Mouse (Mus musculus): ENCODE measurements at regions not wholly inside any gene's neighbourhood (a gene's known extent, or its start where the extent isn't known, plus 50 kb on each side); places are given as distances from the start of the nearest gene placed in this dataset.
A peak's percentile ranks its signal among the peaks of the same experiment; 100 is the strongest.

DNA sequence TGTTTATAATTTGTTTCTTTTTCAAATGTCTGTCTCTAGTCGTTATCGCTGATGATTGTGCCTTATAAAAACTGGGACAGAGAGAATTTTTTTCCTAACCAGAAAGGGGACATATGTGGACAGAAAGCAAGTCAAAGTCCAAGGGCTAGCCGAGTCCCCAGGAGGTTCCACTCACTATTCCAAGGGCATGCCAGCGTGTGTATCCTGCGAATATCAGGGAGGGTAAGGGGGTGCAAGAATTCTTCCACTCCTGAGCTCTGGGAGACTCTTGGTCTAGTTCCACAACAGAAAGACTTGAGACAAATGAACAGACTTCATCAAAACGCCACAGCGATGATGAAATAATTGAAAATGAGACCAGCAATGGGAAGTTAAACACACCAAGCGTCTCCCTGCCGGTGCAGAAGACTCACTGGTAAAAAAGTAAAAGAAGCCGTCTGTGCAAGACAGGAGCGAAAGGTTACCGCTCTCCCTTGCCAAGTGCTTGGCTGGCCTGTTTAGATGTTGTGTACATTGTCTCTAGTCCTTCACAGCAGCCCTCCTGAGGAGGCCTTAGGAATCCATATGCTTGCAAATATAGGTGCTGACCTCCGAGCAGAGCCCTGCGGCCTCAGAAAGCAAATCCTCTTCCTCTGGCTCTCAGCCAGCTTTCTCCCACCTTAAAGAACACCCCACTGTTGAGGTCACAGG is 69.9 kb upstream of the Rgma start:
- no peaks in the 10 kb centered on the region for H3K9me3 ChIP-seq
- no peak overlapping the region for H3K27ac ChIP-seq
- no peak for ATAC-seq (ENCODE audit: insufficient number of reproducible peaks, insufficient read depth, low FRiP score, low TSS enrichment, low read depth)
- no peak overlapping the region for H3K4me3 ChIP-seq
- no peak overlapping the region for H3K4me2 ChIP-seq
- H3K27me3 ChIP-seq = peaks cover 55% of the 10 kb centered on the region
- no peaks in the 10 kb centered on the region for H3K36me3 ChIP-seq
- 26% methylated on average over 14 of the region's 14 CpGs for WGBS
- no peak overlapping the region for H3K9ac ChIP-seq
- peaks cover 20% of the 10 kb centered on the region for H3K4me1 ChIP-seq

DNA sequence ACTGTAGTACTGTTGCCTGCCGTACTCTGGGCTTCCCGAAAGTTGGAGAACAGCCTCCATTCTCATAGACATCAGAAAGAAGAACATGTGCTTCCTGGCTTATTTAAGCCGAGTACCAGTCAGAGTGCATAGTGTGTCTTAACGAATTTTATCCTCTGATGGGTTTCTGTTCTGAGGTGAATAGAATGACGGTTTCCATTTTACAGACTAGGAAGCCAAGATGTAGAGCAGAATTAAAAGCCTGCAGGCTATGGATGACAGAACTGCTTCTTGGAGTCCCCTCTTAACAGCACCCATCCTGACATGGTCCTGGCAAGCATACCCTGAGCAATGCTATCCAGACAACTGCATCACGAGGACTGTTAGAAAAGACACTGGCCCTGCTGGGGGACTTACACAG is 69.0 kb upstream of the Rgma start:
- Histone ChIP-seq H3K9me3 (no peaks in the 10 kb centered on the region), H3K27ac (no peak overlapping the region), H3K4me3 (no peak overlapping the region), H3K27me3 (peaks cover 52% of the 10 kb centered on the region), H3K36me3 (no peaks in the 10 kb centered on the region), H3K4me2 (no peak overlapping the region), H3K4me1 (peaks cover 20% of the 10 kb centered on the region), H3K9ac (no peak overlapping the region)
- no peak for ATAC-seq (ENCODE audit: insufficient number of reproducible peaks, insufficient read depth, low FRiP score, low TSS enrichment, low read depth)
- WGBS = 59% methylated on average over 6 of the region's 6 CpGs

DNA sequence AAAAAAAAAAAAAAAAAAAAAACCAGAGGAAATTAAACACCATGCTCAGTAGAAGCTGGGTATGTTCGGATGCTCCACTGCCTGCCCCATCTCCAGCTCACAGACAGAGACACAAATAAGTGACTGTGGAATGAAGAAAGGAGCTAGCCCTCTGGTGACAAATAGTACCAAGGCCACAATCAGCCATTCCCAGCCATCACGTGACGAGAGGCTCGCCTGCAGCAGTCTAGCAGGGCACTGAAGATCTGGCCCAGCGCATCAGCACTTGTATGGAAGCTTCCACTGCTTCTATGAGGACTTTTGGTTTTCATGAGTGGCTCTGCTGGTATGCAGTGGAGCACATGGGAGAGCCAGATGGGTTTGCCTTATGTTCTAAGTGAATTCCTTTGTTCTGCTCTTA is 68.6 kb upstream of the Rgma start:
- Histone ChIP-seq H3K27me3 (peaks cover 51% of the 10 kb centered on the region), H3K4me2 (no peak overlapping the region), H3K36me3 (no peaks in the 10 kb centered on the region), H3K4me1 (peaks cover 20% of the 10 kb centered on the region), H3K9me3 (no peaks in the 10 kb centered on the region), H3K4me3 (no peak overlapping the region), H3K9ac (no peak overlapping the region), H3K27ac (no peak overlapping the region)
- WGBS = 60% methylated on average over 5 of the region's 5 CpGs
- ATAC-seq (ENCODE audit: insufficient number of reproducible peaks, insufficient read depth, low FRiP score, low TSS enrichment, low read depth) = no peak

DNA sequence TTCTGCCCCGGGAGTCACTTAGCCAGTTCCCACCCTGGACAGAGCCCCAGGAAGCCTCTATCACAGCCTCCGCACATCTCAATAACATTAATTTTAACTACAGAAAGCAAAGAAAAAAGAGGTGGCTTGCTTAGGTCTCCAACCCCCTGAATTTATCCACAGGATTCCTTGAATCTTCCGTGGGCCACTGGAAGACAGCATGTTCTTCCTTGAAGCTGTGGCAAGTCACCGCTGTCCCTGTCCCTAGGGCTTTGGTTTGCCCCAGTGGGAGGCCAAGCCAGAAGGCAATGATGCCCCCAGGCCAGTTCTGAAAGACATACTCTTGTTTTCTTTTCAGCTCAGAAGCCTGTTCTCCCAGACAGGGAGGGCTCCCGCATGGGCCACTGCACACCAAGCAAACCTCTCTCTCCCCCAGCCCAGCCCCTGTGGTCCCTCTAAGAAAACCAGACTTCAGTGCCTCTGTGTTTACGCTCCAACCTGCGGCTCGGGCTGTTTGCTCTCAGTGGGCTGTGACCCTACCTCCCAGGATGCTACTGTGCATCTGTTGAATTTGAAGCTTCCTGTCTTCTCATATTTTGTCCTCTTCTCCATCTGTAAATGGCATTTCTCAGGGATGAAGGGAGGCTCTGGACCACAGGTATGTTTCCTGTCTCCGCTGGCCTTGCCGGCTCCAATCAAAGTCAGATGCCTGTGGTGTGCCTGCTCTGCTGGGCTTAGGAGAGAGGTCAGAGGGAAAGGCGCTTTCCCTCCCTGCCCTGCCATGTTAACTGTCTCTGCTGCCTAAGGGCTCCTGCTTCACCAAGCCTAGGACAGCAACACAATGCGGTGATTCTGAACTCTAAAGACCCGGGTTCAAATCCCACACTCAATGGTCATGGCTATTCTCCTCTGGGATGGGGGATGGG is 67.5 kb upstream of the Rgma start:
- Histone ChIP-seq H3K9me3 (no peaks in the 10 kb centered on the region), H3K4me1 (peaks cover 20% of the 10 kb centered on the region), H3K4me3 (no peak overlapping the region), H3K27me3 (peaks cover 43% of the 10 kb centered on the region), H3K27ac (no peak overlapping the region), H3K4me2 (no peak overlapping the region), H3K36me3 (no peaks in the 10 kb centered on the region), H3K9ac (no peak overlapping the region)
- no peak for ATAC-seq (ENCODE audit: insufficient number of reproducible peaks, insufficient read depth, low FRiP score, low TSS enrichment, low read depth)
- 26% methylated on average over 13 of the region's 13 CpGs for WGBS

DNA sequence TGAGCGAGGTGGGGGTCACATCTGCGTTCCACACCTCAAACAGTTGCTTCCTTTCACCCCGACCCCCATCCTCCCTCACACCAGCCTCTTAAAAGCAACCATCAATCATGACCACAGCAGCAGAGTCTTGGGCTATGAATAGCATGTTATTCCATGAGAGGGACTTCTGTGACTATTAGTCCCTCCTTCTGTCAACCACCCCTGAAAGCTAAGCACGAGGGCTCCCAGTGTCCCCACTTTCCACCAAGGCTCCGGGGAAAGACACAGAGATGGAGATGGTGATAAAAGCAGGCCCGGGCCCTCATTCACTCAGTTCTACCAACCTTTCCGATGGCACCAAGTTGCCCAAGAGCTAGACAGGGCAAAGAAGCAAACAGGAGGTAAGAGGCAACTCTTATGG is 66.3 kb upstream of the Rgma start:
- Histone ChIP-seq H3K27me3 (peaks cover 39% of the 10 kb centered on the region), H3K27ac (no peak overlapping the region), H3K9ac (no peak overlapping the region), H3K4me2 (no peak overlapping the region), H3K9me3 (no peaks in the 10 kb centered on the region), H3K4me3 (no peak overlapping the region), H3K4me1 (peaks cover 20% of the 10 kb centered on the region), H3K36me3 (no peaks in the 10 kb centered on the region)
- ATAC-seq (ENCODE audit: insufficient number of reproducible peaks, insufficient read depth, low FRiP score, low TSS enrichment, low read depth) = no peak
- WGBS = 83% methylated on average over 7 of the region's 7 CpGs

DNA sequence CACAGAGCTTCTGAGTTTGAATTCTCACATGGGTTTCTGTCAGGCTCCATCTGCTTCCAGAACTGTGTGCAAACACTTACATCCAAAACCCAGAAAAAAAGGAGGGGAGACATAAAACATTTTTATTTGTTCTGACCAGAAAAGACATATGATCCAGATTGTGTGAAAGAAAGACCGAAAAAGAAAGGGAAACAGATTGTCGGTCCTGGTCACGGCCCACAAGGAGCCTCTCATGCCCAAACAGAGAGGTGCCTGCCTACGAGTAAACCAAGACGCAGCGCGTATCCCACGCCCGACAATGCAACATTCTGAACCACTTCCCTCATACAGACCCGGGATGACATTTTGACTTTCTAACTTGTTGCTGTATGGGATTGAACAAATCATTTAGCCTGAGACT is 65.3 kb upstream of the Rgma start:
- Histone ChIP-seq H3K4me1 (peaks cover 15% of the 10 kb centered on the region), H3K4me3 (no peak overlapping the region), H3K36me3 (no peaks in the 10 kb centered on the region), H3K27me3 (peaks cover 41% of the 10 kb centered on the region), H3K4me2 (no peak overlapping the region), H3K9ac (no peak overlapping the region), H3K9me3 (no peaks in the 10 kb centered on the region), H3K27ac (no peak overlapping the region)
- ATAC-seq (ENCODE audit: insufficient number of reproducible peaks, insufficient read depth, low FRiP score, low TSS enrichment, low read depth) = no peak
- WGBS = 78% methylated on average over 10 of the region's 10 CpGs

DNA sequence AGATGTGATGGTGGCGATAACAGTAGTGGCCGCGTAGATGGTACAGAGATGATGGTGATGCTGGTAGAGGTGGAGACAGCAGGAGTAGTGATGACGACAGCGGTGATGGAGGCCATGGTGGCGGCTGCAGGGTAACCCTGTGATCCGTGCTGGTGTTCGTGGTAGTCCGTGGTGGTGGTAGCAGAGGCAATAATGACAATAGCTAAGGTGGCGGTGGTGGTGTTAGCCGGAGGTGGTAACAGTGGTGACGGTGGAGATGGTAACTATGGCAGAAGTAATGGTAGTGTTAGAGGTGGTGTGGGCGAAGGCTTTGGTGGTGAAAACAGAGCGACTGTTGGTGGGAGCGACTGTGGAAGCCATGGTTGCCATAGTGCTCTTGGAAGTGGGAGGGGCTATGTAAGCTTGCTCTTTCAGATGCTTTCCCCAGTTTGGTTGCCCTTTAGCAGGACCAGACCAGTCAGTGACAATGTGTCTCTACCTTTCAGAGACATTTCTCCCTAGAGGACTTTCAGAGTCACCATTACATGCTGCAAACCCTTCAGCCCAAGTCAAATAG is 64.7 kb upstream of the Rgma start:
- H3K27me3 ChIP-seq = peaks cover 44% of the 10 kb centered on the region
- H3K4me3 ChIP-seq = no peak overlapping the region
- H3K4me2 ChIP-seq = no peak overlapping the region
- H3K9ac ChIP-seq = no peak overlapping the region
- 97% methylated on average over 15 of the region's 15 CpGs for WGBS
- ATAC-seq (ENCODE audit: insufficient number of reproducible peaks, insufficient read depth, low FRiP score, low TSS enrichment, low read depth) = no peak
- no peaks in the 10 kb centered on the region for H3K9me3 ChIP-seq
- no peak overlapping the region for H3K27ac ChIP-seq
- H3K36me3 ChIP-seq = no peaks in the 10 kb centered on the region
- H3K4me1 ChIP-seq = peaks cover 11% of the 10 kb centered on the region

DNA sequence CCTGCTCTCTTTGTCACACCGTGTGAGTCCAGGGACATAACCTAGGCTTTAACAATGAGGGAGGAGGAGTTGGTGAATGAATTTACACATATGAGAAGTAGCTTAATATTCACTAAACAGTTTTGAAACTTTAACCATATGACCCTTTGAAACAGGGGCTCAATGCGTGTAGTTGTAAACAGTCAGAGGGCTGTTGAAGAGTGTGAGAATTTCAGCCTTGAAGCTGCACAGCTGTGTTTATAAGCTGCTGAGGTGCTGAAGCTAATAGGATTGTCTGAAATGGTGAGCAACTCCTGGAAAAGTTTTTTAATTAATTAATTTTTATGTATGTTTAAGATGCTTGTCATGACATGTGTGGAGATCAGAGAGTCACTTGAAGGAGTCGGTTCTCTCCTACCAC is 59.8 kb upstream of the Rgma start:
- ATAC-seq (ENCODE audit: insufficient number of reproducible peaks, insufficient read depth, low FRiP score, low TSS enrichment, low read depth) = no peak
- Histone ChIP-seq H3K4me2 (no peak overlapping the region), H3K9ac (no peak overlapping the region)

DNA sequence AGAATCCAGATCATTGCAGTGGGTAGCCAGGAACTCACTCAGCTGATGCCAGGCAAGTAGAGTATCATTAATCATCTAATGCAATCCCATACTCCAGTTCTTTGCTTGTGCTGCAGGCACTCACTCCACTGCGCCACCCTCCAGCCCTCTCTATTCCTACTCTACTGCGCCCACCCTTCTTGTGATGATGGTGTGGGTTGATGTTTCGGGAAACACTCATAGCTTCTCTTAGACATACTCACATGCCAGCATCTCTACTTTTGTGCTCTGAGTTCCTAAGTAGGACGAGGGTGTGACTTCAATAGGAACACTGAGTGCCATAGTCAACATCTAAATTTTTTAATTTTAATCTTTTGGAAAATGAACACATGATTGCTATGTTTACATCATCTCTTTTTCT is 57.7 kb upstream of the Rgma start:
- peaks cover 57% of the 10 kb centered on the region for H3K27me3 ChIP-seq
- no peak overlapping the region for H3K4me3 ChIP-seq
- H3K4me2 ChIP-seq = no peak overlapping the region
- 92% methylated on average over 4 of the region's 4 CpGs for WGBS
- no peaks in the 10 kb centered on the region for H3K9me3 ChIP-seq
- no peaks in the 10 kb centered on the region for H3K36me3 ChIP-seq
- ATAC-seq (ENCODE audit: insufficient number of reproducible peaks, insufficient read depth, low FRiP score, low TSS enrichment, low read depth) = no peak
- no peak overlapping the region for H3K27ac ChIP-seq
- no peak overlapping the region for H3K9ac ChIP-seq
- peaks cover 22% of the 10 kb centered on the region for H3K4me1 ChIP-seq

More for the DNA sequence above, 59.8 kb upstream of the Rgma start:
- Histone ChIP-seq H3K27ac (no peak overlapping the region), H3K4me1 (peaks cover 16% of the 10 kb centered on the region), H3K36me3 (no peaks in the 10 kb centered on the region), H3K27me3 (peaks cover 40% of the 10 kb centered on the region), H3K9me3 (no peaks in the 10 kb centered on the region), H3K4me3 (no peak overlapping the region)
- 79% methylated on average over 3 of the region's 3 CpGs for WGBS

DNA sequence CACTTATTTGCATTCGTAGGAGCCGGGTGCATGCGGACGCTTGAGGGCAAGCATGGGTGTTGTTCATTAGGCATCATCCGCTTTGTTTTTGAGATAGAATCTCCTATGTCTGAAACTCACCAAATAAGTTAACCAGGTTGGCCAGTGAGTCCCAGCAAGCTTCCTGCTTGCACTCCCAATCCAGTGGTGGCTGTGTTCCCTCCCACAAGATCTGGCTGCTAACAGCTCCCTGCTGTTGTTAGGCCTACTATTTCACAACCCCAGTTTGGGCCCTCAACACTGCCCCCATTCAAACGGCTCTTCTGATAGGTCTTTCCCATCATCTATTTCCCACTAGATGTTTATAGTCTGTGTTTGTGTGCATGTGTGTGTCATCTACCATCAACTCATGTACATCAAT is 56.3 kb upstream of the Rgma start:
- no peak for ATAC-seq (ENCODE audit: insufficient number of reproducible peaks, insufficient read depth, low FRiP score, low TSS enrichment, low read depth)
- H3K36me3 ChIP-seq = no peaks in the 10 kb centered on the region
- no peak overlapping the region for H3K27ac ChIP-seq
- H3K4me1 ChIP-seq = peaks cover 22% of the 10 kb centered on the region
- H3K9me3 ChIP-seq = no peaks in the 10 kb centered on the region
- WGBS = 84% methylated on average over 6 of the region's 6 CpGs
- H3K4me2 ChIP-seq = no peak overlapping the region
- H3K4me3 ChIP-seq = no peak overlapping the region
- no peak overlapping the region for H3K9ac ChIP-seq
- H3K27me3 ChIP-seq = peaks cover 68% of the 10 kb centered on the region

DNA sequence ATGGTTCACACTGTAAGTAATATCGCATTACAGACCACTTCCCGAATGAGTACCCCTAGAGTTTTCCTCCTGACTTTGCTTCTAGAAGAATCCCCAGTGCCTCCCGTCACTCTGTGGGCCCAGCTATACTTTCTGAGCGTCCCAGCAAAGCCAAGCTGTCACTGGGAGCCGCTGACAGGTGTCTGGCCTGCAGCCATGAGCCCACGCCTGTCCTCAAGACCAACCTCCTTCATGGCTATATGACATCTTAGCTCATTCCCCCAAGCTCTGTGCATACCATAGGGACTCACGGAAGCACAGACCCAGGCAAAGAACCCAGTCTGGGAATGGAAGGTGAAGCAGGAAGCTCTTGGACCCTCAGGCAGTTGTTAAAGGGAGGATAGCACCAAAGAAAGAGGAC is 55.3 kb upstream of the Rgma start:
- Histone ChIP-seq H3K9me3 (no peaks in the 10 kb centered on the region), H3K36me3 (no peaks in the 10 kb centered on the region), H3K4me3 (no peak overlapping the region), H3K27me3 (peaks cover 65% of the 10 kb centered on the region), H3K9ac (no peak overlapping the region), H3K27ac (peak overlapping the region; percentile 28; the same call in 1 of the 2 replicates), H3K4me1 (peaks cover 22% of the 10 kb centered on the region), H3K4me2 (peak overlapping the region; percentile 12)
- peak; percentile 33; the same call in 1 of the 2 replicates for ATAC-seq (ENCODE audit: insufficient number of reproducible peaks, insufficient read depth, low FRiP score, low TSS enrichment, low read depth)
- WGBS = 31% methylated on average over 7 of the region's 7 CpGs

Data from embryonic facial prominence, embryonic 13.5 days (tissue).